Mouse (Mus musculus) cortical plate, adult 2 months (tissue): Measurements from ENCODE around the gene Tomm7.
"Not testable (repeated sequence)": the region's sequence is repeated elsewhere in the genome, so short reads cannot be mapped to it uniquely, and the experiment has no call there.

ENCODE experiments used
- CTCF ChIP-seq: fragments of 200-500 bp; IDR thresholded peaks from 2 replicates; pipeline ENCODE4 v1.5.1; 2011; ENCODE audit warnings: mild to moderate bottlenecking, control low read depth, low read length; ENCODE audit not compliant: insufficient read depth; ENCODE audit errors: extremely low read depth
- POLR2A ChIP-seq: fragments of 200-500 bp; IDR thresholded peaks from 2 replicates; pipeline ENCODE4 v1.6.1; 2011; ENCODE audit warnings: mild to moderate bottlenecking, low read length, control low read depth; ENCODE audit not compliant: insufficient read depth; ENCODE audit errors: extremely low read depth

DNA sequence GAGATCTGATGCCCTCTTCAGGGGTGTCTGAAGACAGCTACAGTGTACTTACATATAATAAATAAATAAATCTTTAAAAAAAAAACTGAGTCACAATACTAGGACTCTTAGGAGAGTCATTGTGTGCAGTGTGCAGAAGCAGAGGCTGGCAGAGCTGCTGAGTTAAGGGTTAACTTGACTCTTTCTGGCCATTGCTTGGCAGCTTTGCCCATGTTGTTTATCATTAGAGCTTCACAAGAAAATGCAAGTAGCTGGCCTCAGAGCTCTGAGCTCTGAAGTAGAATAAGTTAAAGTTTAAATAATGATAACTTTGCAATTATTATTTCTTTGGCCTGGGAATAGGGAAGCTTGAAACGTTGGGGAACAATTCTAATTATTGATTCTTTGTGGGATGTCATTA is 8.3 kb downstream of the Tomm7 start:
- not testable (repeated sequence) for TF ChIP-seq POLR2A, CTCF
